Mouse (Mus musculus) thymus, adult 18-20 months (tissue): ENCODE results near the gene Grb10.

Experiments used
- DNase-seq, 2 experiments: peaks; one replicate each; pipeline ENCODE4 v3.0.0; 2022; ENCODE audit warnings: mixed read lengths in 2 of 2

The Grb10 gene

DNA sequence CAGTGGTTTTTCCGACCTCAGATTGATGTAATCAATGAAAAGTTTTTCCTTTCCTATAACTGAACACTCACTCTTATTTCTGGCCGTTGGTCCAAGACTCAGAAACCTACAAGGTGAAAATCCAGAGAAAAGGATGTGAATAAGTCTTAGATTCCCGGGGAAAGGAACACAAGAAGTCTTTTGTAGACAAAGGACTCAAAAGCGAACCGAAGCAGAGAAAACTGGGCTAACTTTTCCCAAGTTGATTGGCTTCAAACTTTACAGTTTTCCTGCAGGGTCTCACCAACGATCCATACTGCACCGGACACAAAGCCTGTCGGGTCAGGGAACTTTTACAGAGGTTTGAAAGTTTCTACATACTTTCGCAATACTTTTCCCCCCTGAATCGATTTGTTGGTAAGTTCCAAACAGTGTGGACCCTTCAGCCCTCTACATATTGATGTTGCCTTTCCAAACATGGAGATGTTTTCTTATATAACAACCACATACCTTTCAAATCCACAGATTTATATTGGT is at the start of gene Grb10:
Gene Grb10 (minus strand): TSS at position 214 of the 516 bp plus-strand sequence.
- no peak for DNase-seq

DNA sequence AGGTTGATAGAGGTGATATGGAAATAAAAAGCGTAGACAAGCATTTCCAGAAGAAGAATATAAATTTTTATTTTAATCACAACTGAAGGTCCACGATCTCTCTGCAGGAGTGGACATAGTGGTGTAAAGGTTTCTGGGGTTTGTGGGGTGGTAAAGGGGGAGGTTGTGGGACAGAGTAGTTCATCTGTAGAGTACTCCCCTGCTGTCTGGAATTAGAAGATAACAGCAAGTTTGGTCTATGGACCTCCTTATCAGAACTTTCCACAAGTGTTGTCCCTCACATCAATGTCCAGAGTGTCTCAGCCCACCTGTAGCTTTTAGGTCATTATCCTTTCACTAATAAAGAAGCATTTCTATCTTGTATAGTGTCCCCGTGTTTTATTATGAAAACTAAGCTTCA is 43.2 kb upstream of the Grb10 start:
- DNase-seq = no peak

DNA sequence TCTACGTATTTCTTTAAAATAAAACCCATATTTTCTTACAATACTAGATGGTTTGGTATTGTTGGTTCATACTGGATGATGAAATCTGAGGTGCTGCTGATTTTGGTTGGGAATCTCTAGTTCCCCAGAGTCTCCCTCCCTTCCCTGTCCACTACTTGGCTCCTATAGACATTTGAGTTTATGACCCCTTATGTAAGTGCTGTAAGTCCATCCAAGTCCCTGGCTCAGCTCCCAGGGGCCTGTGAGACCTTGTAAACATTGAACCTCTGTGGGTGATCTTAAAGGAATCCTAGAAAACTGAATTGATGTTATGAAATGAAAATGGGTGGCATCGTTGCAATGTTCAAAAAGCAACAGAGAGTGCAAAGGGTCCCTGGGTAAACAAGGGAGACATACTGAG is 40.7 kb upstream of the Grb10 start:
- no peak for DNase-seq

DNA sequence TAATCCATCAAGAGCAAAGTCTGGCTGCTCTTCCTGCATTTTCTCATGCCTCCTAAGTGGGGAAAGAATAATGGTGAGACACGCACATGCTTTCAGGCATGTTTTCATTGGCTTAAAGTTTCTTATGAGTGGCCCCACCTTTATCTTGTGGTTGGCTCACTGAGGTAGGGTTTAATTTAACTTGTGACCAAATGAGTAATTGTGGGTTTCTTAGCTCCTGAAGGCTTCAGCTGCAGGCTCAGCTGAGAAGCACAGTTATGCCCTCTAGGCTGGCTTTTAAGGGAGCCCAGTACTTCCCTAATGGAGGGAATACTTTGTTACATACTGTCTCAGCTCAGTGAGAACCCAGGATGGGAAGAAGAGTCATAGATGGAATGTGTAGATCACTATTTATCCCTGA is 37.0 kb upstream of the Grb10 start:
- DNase-seq = no peak

DNA sequence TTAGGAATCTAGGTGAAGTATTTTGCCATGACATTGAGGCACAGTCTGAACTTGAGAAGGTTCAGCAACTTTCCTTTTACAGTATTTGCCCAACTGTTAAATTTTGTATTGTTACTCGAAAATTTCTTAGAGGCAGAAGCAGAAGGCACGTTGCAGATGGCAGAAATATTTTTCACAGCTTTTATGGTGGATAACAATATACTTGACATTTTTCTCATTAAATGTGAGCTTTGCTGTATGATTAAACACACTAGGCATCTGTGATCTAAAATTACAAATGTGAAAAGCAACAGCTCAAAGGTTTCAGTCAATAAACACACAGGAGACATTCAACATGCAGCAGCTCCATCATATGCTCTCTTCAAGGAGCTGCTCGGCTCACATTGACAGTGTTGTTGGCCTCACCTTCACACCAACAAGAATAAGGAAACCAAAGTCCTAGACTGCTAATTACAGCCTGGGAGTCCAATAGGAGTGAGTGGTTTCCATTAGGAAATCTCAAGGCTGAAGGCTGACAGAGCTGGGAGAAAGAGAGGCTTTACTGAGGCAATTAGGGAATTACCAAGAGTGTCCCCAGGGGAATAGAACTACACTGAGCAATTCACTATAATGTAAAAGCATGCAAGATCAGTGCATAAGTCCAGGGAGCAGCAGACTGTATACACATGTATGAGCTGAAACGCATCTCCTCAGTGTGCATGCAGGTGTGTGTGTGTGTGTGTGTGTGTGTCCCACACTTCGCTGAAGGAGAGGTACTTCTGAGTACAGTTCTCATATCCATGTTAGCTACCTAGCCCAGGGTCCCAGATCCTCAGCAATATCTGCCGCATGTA is 35.1 kb upstream of the Grb10 start:
- DNase-seq = no peak

DNA sequence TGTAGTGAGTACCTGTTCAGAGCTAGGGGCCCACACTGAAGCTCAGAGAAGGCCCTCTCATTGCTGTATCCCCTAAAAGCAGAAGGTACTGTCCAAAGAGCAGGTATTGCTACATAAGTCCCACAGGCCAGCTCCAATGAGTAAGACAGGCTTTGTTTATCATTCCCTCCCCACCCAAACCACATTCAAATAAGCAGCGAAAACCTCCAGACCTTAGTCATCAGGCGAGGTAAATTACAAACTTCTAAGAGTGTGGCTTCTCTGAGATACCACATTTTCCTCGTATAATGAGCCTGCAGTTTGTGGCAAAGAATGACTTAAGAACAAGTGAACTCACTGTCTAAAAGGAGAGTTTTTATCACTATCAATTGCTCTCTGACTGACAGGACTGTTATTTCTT is 33.8 kb upstream of the Grb10 start:
- no peak for DNase-seq

DNA sequence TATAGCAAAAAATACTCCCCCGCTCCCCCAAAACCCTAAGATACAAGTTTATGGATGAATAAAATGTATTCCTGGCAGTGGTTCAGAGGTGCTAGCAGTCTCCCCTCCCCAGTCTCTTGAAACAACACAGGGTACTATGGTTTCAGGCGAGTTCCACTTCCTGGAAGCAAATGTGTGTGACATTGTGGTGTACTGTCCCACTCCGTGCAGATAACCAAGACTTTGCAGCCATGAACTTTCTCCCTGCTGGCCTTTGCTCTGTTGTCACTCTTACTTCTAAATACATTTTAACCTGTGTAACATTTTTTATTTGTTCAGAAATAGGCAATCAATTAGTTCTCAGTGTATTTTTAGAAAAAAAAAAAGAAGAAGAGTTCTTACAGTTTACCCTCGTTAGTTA is 20.5 kb upstream of the Grb10 start:
- DNase-seq = no peak

DNA sequence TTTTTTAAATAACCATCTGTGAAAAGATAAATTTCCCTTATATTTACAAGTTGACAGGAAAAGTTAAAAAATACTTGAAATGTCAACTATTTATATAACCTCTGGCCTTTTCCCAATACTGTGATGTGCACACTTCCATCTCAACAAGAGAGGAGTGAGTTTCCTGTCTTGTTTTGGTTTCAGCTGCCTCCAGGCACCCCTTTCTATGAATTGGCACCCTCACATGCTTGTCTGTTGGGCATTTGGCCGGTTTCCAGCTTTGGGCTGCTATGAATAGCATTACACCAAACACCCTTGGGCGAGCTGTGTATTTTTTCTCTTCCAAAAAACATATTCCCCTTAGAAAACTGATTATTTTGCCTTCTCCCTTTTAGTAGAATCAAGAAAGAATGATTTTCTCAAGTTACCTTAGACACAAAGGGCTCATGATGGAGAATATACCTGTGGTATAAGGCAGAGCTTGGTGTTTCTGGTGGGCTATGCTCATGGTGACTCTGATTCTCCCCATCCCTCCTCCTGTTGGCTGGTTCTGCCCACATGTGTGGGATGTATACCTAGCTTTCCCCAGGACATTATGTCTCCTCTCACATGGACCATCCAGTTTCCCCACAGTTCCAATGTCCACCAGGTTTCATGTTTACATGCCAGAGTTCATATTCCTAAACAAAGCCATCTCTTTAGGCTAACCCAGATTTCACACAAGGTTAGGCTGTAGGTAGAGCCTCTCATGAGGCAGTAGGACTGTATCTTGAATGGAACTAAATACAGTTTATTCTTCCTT is 10.3 kb upstream of the Grb10 start:
- no peak for DNase-seq

DNA sequence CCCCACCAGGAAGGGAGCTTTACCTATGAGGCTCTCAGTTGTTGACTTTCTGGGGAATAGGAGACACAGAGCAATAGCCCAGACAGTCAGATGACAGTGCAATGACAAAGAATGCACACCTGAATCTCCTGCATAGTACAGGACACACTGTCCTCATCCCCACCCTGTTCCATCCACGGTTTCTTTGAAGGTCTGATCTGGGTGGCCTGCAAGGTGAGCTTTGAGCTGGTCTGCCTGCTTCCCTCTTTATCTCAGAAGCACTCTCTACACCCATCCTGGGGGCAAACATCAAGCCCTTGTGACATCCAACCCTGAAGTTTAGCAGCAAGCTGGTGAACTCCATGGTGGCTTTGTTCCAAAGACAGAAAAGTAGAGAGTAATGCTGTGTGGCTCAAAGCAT is 9.7 kb upstream of the Grb10 start:
- DNase-seq = no peak

DNA sequence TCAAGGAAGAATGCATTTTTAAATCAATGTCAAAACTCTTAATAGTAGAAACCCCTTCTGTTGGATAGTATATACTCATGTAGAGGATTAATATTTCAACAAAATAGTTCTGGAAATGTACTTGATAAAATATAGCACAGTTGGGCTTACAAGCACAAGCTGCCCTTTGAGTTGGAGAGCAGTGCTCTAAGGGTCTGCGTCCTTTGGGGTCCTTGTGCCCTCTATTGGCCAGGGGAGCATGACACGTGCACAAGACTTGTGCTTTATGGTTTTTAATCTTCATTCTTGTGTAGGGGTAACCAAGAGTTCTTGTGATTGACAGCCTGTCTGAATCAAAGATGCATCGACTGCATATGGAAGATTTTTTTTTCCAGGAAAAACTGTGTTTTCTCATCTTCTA is 5.8 kb upstream of the Grb10 start:
- no peak for DNase-seq

DNA sequence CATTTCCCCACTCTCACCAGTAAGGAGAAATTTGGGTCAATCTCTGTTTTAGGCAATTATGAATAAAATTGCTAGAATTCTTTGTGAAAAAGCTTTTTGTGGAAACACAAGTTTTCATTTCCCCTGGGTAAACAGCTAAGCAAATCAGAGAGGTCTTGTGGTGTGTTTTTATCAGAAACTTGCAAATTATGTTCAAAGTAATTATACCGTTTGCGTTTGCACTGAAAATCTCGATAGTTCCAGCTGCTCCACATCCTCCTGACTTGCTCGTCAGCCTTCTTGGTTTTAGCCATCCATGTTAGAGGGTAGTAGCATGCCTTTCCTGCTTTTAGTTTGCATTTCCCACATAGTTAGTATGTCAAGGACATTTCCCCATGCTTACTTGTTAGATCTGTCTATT is 3.3 kb upstream of the Grb10 start:
- DNase-seq = no peak

DNA sequence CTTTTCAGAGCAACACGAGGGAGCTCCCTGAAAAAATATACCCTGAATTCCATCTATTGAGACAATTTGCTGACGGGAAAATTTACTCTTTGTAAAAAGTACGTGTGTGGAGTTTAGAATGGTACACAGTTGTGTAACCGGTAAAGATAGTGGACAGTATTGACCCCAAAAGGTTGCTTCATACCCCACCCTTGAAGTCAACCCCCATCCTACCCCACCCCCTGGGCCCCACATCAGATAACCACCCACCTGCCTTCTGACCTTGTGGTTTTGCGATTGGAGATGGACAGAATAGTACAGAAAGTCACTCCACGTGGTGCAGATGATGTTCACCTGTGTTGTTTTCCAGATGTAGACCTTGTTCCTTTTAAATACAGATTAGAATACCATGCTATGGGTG is 2.9 kb upstream of the Grb10 start:
- DNase-seq = no peak

DNA sequence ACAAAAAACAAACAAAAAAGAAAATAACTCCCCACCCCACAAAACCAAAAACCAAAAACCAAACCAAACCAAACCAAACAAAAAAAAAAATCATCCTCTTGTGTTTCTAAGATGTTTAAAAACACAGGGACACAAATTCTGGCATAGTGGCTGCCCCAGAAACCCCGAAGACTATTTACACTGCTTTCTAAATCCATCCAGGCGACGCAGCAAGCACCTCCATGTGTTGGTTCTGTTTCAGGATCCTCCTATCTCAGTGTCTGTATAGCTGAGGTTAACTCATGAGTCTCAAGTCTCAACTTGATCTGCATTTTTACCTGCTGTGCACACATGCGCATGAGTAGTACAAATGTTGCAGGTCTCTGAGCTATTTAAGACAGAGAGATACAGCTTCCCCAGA is 1.9 kb upstream of the Grb10 start:
- DNase-seq = no peak

DNA sequence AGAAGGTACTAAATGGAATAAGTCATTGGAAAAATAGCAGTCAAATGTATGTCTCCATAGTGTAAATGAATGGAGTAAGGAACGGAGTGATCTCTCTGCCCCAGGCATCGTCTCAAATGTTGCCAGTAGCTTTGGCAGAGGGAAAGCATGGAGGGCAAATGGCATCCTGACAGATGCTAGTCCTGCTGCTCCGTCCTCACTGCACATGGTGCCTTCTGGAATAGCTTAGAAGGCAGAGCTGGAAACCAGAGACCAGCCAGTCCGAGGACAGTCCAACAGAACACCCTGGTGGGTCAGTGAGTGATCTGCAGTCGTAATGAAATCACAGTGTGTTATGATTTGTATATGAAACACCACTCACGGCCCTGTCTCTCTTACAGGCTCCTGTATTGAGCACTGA is 1.3 kb upstream of the Grb10 start:
- DNase-seq = no peak

DNA sequence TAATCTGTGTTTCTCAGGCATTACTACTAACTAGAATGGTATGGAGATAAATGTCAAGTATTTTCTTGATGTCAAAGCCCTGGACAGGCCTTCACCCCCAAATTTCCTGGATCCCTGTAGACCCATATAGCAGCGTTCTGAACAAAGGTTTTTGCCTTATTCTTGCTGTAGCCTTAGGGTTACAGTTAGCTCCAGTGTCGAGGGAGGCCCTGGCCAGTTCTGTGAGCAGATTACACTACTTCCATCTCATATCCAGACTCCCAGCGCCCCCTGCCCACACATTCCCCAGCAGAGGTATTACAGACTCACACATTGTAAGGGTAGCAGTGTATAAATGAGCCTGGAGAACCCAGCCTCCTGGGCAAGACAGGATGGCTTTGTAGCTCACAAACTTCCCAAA is 615 bp upstream of the Grb10 start:
- DNase-seq = no peak

DNA sequence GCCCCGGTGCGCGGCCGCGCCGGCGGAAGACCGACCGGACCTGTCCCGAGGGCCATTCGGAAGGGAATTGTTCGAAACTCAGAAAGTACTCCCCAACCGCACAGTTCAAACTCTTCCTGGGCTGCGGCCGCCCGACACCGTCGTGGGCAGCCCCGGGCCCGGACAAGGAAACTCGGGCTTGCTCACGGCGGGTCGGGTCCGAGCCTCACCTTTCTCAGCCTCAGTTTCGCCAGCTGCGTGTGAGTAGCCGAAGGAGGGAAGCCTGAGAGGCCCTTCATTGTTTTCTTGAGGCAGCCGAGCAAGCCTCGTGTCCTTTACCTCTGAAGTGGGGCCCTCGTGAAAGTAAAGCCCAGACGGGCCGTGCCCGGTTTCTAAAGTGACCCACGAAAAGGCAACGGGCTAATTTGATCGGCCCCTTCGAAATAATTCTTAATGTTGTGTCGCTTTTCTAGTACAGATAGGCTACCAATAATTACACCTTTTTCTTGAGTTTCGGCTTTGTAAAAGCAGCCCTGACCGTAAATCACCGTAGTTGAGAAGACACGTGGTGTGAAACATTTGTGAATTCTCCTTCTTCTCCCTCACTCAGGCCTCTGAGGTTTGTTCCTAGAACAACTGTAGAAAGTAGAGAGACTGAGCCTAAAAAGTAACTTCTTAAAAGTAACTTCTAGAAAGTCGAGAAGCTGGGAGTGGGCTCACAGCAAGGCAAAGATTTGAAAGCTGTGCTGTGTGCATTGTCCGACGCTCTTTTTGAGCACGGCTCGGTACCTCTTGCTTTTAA is 604 bp downstream of the Grb10 start:
- DNase-seq = no peak

DNA sequence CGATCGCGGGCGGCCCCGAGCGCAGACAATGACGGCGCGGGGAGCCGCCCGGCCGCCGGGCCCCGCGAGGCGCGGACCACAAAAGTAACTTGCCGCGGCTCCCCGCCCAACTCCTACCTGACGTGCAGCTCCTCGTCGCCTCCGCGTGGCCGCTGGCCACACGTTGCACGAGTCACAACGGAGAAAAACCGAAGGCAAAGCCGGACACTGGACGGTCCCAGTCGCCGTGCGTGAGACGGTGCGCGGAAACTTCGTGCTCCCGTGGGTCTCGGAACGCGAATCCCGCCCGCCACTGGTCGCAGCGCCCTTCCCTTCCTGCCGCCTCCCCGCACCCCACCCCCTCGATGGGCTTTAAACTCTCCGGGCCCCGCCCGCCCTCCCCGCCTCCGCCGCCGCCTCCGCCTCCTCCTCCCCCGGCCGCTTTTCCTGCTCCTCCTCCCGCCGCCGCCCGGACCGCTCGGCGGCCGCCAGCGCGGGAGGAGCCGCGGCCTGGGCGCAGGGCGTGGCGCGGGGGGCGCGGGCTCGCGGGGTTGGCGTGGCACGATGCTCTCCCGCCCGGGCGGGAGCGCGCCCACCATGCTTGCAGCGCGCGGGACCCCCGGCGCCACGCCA is 1.3 kb downstream of the Grb10 start:
- DNase-seq = no peak

DNA sequence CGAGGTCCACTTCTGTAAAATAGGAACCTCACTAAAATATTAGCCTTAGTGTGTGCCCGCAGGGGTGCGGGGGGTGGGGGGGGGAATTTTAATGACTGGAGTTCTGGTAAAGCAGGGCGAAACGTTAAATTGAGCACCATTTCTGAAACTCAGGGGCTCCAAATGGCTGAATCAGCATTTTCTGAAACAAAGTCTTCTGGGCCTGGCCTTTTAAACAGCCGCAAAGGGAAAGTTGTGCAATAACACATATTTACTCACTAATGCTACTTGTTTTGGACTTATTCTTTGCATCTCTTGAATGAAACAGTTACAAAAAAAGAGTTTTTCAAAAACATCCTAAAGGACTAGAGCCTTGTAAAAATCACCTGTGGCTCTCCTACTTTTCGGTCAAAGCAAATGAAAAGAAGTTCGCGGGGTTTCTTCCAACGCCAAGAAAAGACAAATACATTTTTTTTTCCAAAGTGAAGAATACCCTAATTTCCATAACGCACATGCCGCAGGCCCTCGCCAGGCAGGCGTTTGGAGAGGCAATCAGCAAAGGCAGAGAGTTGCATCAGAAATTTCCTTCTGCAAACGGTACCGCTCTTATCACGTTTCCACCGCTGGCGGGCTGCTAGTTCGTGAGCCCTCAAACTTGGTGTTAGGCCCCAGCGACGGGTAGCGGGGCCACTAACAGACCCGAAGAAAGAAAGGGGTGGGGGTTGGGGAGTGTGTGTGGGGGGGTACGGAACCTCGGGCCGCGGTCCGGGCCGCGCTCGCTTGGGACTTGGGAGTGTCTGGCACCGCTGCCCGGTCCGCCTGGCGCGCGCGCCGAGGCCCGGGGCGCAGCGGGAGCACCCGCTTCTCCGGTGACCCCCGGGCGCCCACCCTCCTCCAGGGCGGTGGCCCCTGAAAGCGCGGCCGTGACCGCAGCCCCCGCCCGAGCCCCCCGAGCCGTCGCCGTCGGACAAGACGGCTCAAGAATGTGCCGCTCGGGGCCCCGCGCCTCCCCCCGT is 2.3 kb downstream of the Grb10 start:
- DNase-seq = no peak

DNA sequence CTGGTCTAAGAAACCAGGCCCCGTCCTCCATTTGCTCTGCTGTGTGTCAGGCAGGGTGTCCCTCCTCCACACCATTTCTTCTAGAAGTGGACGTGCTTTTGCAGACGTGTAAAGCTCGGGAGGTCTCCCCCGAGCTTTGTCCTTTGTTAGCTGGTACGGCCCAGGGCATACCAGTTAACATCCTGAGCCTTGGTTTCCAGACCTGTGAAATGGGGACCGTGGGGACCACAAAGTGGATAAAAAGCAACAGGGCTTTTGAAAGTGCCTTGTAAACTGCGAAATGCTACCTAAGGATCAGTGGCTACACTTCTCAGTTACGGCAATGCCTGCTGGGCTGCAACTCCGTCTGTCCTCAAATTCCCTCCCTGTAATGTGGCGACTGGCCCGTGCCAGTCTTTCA is 3.2 kb downstream of the Grb10 start:
- no peak for DNase-seq

DNA sequence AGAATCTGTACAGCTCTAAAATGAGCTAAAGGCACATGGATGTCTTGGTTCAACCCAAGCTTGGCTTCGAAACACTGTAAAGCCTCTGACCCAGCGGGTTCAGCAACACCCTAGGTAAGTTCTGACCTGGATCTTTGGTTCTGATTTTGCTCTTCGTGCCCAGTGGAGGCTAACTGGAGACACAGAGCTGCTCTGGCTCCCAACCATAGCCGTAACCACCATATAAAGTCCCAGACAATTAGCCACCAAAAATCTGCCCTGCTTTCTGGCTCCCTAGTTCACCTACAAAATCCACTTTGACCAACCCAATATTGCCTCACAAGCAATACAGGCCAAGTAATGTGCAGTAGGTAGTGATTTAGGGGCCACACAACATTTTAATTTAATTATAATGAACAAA is 3.7 kb downstream of the Grb10 start:
- DNase-seq = no peak

DNA sequence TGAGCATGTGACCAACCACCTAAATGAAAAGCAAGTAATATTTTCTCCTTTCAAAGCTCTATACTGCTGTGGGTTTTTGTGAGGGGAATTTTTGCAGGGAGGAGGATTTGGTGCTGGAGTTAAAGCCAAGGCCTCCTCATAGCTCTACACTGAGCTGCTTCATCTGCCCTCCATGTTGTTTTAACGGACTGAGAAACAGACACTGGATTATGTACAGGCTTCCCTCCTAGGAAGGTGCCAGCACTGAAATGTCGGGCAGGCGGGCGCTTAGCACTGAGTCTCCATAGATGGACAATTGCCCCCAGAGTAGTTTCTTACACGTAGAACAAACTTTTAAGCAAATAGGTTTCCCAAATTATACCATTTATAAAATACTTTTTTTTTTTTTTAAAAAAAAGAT is 4.1 kb downstream of the Grb10 start:
- DNase-seq = no peak

DNA sequence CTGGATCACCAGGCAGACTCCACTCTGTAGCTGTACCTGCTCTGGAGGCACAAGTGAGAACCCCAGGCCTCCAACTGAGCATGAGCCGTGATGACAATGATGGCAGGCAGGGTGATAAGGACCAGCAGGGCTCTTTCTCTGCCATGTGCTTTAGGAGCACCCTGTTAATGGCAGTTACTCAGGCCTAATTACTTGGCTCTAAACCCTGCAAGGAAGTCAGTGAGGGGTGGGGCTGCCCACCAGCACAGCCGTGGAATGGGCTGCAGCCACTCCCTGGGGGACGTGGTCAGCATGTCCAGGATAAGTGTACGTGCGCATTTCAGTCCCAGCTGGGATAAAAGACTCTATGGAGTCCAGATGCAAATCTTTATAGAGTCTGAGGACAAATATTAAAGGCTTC is 5.7 kb downstream of the Grb10 start:
- DNase-seq = no peak
